Mouse (Mus musculus): ENCODE data around the gene Tcl1b1. TPM values are rescaled to one million over a fixed set of nuclear protein-coding genes. Genes with fewer than 3 reads are reported as not detected.
A peak's percentile ranks its signal among the peaks of the same experiment; 100 is the strongest.

The Tcl1b1 gene
- polyA plus RNA-seq (2015; fragmentation: Nextera tagmentation; extraction: Ambion mirVana): not detected in 2 replicates

DNA sequence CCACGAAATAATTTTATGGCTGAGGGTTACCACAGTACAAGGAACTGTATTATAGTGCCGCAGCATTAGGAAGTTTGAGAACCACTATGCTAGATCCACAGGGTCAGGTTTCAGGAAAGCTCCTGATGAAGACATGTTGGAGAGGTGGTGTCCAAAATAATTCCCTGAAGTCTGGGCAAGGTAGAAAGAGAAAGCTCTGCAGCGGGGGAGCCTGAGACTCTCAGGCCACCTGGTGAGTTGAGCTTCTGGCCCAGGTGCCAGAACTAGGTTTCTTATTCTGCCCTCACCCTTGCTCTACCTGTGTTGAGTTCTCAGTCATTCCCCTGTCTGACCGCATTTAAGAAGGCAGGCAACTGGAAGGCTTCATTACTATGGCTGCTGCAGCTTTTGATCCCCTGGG is at the start of gene Tcl1b1:
TSS of gene Tcl1b1 (plus strand) at position 301 of the 400 bp plus-strand sequence.
- Histone ChIP-seq H3K36me3 (ENCODE audit: control insufficient read depth, insufficient read depth, low read length) (no peaks in the 10 kb centered on the region), H3K4me1 (replicated peaks; ENCODE audit: control insufficient read depth, insufficient read depth) (no peaks in the 10 kb centered on the region), H3K9me3 (ENCODE audit: control insufficient read depth, low read length) (no peaks in the 10 kb centered on the region), H3K4me2 (replicated peaks; ENCODE audit: low read depth) (no peak within 1 kb of the TSS), H3K4me3 (ENCODE audit: low read depth, low read length) (no peak within 1 kb of the TSS), H3K27ac (replicated peaks) (no peak within 1 kb of the TSS), H3K9ac (ENCODE audit: low read length) (no peak within 1 kb of the TSS), H3K27me3 (ENCODE audit: control insufficient read depth, insufficient read depth, low read length) (no peaks in the 10 kb centered on the region)
- 72% methylated on average over 4 of the region's 4 CpGs for WGBS
- no peak for ATAC-seq (ENCODE audit: low FRiP score, low TSS enrichment)
- DNase-seq (ENCODE audit: low spot score): no peak
- no peak for TF ChIP-seq EP300 (optimal IDR thresholded peaks at IDR 0.05)
- TF ChIP-seq CTCF (IDR thresholded peaks at IDR 0.05; ENCODE audit: low read depth): no peak

DNA sequence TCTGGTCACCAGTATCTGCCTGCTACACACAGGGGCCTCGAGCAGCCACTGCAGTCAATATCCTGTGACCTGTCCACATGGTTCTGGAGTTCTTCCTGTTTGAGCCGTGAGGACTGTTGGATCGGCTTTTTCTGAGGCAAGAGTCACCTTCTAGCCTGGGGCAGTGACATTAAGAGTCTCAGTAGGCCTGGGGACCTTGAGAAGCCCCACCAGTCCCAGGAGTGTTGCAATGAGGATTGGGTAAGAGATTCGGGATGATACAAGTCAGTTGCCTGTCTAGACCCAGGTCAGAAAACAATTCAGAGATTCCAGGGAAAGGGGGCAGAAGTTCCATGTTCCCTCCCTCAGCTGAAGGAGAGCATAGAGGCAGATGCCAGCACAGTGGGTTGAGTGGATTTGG is 49.7 kb upstream of the Tcl1b1 start:
- no peaks in the 10 kb centered on the region for H3K9me3 ChIP-seq (ENCODE audit: control insufficient read depth, low read length)
- WGBS: 69% methylated on average over 4 of the region's 4 CpGs
- no peak overlapping the region for H3K4me2 ChIP-seq (replicated peaks; ENCODE audit: low read depth)
- no peaks in the 10 kb centered on the region for H3K36me3 ChIP-seq (ENCODE audit: control insufficient read depth, insufficient read depth, low read length)
- DNase-seq (ENCODE audit: low spot score) (no peak), ATAC-seq (ENCODE audit: low FRiP score, low TSS enrichment) (no peak)
- H3K27ac ChIP-seq (replicated peaks): no peak overlapping the region
- no peak for TF ChIP-seq EP300 (optimal IDR thresholded peaks at IDR 0.05)
- TF ChIP-seq CTCF (IDR thresholded peaks at IDR 0.05; ENCODE audit: low read depth): no peak
- H3K27me3 ChIP-seq (ENCODE audit: control insufficient read depth, insufficient read depth, low read length): no peaks in the 10 kb centered on the region
- H3K4me1 ChIP-seq (replicated peaks; ENCODE audit: control insufficient read depth, insufficient read depth): 0 out of 2 replicates have a peak, but pooled peaks cover 3% of the 10 kb centered on the region
- no peak overlapping the region for H3K4me3 ChIP-seq (ENCODE audit: low read depth, low read length)
- H3K9ac ChIP-seq (ENCODE audit: low read length): no peak overlapping the region

DNA sequence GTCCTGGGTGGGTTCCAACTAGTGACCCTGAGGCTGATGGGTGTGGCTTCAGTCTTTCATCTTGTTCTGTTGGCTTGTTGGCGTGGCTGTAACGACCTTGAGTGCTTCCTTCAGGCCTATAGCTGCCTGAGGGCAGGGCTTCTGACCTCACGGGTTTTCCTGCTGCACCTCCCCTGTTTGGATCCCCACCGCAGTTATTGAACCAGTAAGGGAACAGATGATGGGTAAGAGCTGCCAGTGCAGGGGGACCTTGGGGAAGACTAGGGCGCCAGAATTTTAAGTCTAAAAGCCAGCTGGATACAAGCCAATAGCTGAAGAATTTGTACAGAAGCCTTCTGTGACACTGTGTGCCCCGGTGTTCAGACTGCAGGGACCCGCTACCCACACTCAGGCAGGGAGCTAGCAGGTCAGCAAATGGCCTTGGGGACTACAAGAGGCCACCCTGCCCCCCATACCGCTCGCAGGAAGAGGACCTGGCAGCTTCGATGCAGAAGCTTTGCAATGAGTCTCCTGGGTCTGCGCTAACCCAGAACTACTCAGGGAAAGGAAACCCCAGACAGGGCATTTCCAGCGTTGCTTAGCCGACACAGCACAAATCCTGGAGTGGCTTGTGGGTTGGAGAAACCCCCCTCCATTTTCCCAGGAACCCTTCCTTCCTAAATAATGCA is 47.0 kb upstream of the Tcl1b1 start:
- no peaks in the 10 kb centered on the region for H3K9me3 ChIP-seq (ENCODE audit: control insufficient read depth, low read length)
- H3K4me1 ChIP-seq (replicated peaks; ENCODE audit: control insufficient read depth, insufficient read depth): 0 out of 2 replicates have a peak, but pooled peaks cover 3% of the 10 kb centered on the region
- 0 out of 2 replicates have a peak overlapping the region, but pooled peaks have one; percentile 3 for H3K4me2 ChIP-seq (replicated peaks; ENCODE audit: low read depth)
- H3K9ac ChIP-seq (ENCODE audit: low read length): no peak overlapping the region
- 43% methylated on average over 13 of the region's 13 CpGs for WGBS
- DNase-seq (ENCODE audit: low spot score) (no peak), ATAC-seq (ENCODE audit: low FRiP score, low TSS enrichment) (no peak)
- H3K27me3 ChIP-seq (ENCODE audit: control insufficient read depth, insufficient read depth, low read length): no peaks in the 10 kb centered on the region
- TF ChIP-seq CTCF (IDR thresholded peaks at IDR 0.05; ENCODE audit: low read depth): no peak
- no peak for TF ChIP-seq EP300 (optimal IDR thresholded peaks at IDR 0.05)
- H3K36me3 ChIP-seq (ENCODE audit: control insufficient read depth, insufficient read depth, low read length): no peaks in the 10 kb centered on the region
- H3K4me3 ChIP-seq (ENCODE audit: low read depth, low read length): no peak overlapping the region
- H3K27ac ChIP-seq (replicated peaks): no peak overlapping the region

DNA sequence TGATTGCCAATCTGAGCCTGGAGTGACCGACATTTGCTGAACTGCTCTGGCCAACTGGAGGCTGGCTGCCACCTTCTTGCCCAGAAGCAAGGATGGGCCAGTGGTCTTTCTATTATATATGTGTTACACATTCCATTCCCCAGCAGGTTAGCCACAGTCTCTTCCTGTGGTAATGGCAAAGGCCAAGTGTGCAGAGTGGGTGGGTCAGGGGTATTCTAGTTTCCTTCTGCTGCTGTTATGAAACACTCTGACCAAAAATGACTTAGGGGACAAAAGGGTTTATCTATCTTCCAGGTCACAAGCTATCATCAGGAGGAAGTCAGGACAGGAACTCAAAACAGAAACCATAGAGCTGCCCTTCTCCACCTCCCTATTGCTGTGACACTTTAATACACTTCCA is 42.8 kb upstream of the Tcl1b1 start:
- Histone ChIP-seq H3K27ac (replicated peaks) (no peak overlapping the region), H3K4me1 (replicated peaks; ENCODE audit: control insufficient read depth, insufficient read depth) (0 out of 2 replicates have a peak, but pooled peaks cover 3% of the 10 kb centered on the region), H3K27me3 (ENCODE audit: control insufficient read depth, insufficient read depth, low read length) (no peaks in the 10 kb centered on the region), H3K9me3 (ENCODE audit: control insufficient read depth, low read length) (no peaks in the 10 kb centered on the region), H3K36me3 (ENCODE audit: control insufficient read depth, insufficient read depth, low read length) (no peaks in the 10 kb centered on the region), H3K4me3 (ENCODE audit: low read depth, low read length) (no peak overlapping the region), H3K4me2 (replicated peaks; ENCODE audit: low read depth) (no peak overlapping the region), H3K9ac (ENCODE audit: low read length) (no peak overlapping the region)
- ATAC-seq (ENCODE audit: low FRiP score, low TSS enrichment): no peak
- 95% methylated on average over 1 of the region's 1 CpGs for WGBS
- TF ChIP-seq CTCF (IDR thresholded peaks at IDR 0.05; ENCODE audit: low read depth) (no peak), EP300 (optimal IDR thresholded peaks at IDR 0.05) (no peak)
- DNase-seq (ENCODE audit: low spot score): no peak

DNA sequence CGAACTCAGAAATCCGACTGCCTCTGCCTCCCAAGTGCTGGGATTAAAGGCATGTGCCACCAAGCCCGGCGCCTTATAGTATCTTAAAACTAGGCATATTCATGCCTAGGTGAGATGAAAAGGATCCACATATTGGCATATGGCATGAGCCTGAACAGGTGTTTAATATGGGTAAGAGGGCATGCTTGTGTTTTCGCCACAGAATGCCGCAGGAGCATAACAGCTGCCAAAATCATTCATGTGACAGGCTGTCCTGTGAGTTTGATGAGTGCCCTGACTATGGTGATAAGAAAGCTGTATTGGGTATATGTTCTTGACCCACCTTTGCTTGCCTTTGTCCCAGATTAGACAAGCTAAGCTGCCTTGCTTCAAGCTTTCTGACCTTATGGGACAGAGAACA is 34.1 kb upstream of the Tcl1b1 start:
- no peak for ATAC-seq (ENCODE audit: low FRiP score, low TSS enrichment)
- Histone ChIP-seq H3K9me3 (ENCODE audit: control insufficient read depth, low read length) (no peaks in the 10 kb centered on the region), H3K36me3 (ENCODE audit: control insufficient read depth, insufficient read depth, low read length) (no peaks in the 10 kb centered on the region), H3K27ac (replicated peaks) (no peak overlapping the region), H3K9ac (ENCODE audit: low read length) (no peak overlapping the region), H3K27me3 (ENCODE audit: control insufficient read depth, insufficient read depth, low read length) (no peaks in the 10 kb centered on the region), H3K4me2 (replicated peaks; ENCODE audit: low read depth) (no peak overlapping the region), H3K4me1 (replicated peaks; ENCODE audit: control insufficient read depth, insufficient read depth) (no peaks in the 10 kb centered on the region), H3K4me3 (ENCODE audit: low read depth, low read length) (no peak overlapping the region)
- no peak for TF ChIP-seq CTCF (IDR thresholded peaks at IDR 0.05; ENCODE audit: low read depth)
- TF ChIP-seq EP300 (optimal IDR thresholded peaks at IDR 0.05): no peak
- WGBS: 85% methylated on average over 6 of the region's 6 CpGs
- no peak for DNase-seq (ENCODE audit: low spot score)

DNA sequence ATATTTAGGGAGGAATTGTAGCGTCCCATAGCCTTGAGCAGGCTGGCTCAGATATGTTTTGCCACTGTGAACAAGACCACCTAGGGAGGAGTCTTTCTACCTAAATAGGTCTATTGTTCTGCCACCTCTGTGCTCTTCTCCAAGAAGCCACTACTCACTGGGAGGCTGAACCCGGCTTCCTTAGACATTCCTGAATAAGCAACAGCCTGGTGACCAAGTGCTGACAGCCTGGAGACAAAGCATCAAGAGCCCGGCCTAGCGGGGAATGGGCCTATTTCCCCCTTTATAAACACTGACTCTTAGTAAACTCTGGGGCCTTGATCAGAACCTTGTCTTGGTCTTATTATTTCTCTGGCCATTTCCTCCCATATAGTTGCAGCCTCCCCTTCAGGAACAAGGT is 33.0 kb upstream of the Tcl1b1 start:
- Histone ChIP-seq H3K27ac (replicated peaks) (no peak overlapping the region), H3K36me3 (ENCODE audit: control insufficient read depth, insufficient read depth, low read length) (no peaks in the 10 kb centered on the region), H3K27me3 (ENCODE audit: control insufficient read depth, insufficient read depth, low read length) (no peaks in the 10 kb centered on the region), H3K9ac (ENCODE audit: low read length) (no peak overlapping the region), H3K4me1 (replicated peaks; ENCODE audit: control insufficient read depth, insufficient read depth) (no peaks in the 10 kb centered on the region), H3K4me2 (replicated peaks; ENCODE audit: low read depth) (no peak overlapping the region), H3K9me3 (ENCODE audit: control insufficient read depth, low read length) (no peaks in the 10 kb centered on the region), H3K4me3 (ENCODE audit: low read depth, low read length) (no peak overlapping the region)
- TF ChIP-seq CTCF (IDR thresholded peaks at IDR 0.05; ENCODE audit: low read depth) (no peak), EP300 (optimal IDR thresholded peaks at IDR 0.05) (no peak)
- no peak for ATAC-seq (ENCODE audit: low FRiP score, low TSS enrichment)
- no peak for DNase-seq (ENCODE audit: low spot score)
- 72% methylated on average over 4 of the region's 4 CpGs for WGBS

Measured in stomach, postnatal 0 days (tissue).